Mouse (Mus musculus) megakaryocyte, embryonic 14.5 days (primary cell): ENCODE data around the gene Rnaseh2c. TPM values are rescaled to one million over a fixed set of nuclear protein-coding genes. Genes with fewer than 3 reads are reported as not detected.
A peak's percentile ranks its signal among the peaks of the same experiment; 100 is the strongest.

Experiments used
- H3K27me3 ChIP-seq: replicated peaks from 2 replicates; pipeline ENCODE3; 2012; ENCODE audit warnings: inconsistent platforms
- H3K36me3 ChIP-seq: replicated peaks from 2 replicates; pipeline ENCODE3; 2012; ENCODE audit warnings: low read length, inconsistent platforms, mixed read lengths
- H3K4me1 ChIP-seq: 2 replicates; pipeline ENCODE4 v1.6.1; 2012; ENCODE audit warnings: inconsistent platforms
- H3K4me3 ChIP-seq: replicated peaks from 2 replicates; pipeline ENCODE3; 2012; ENCODE audit warnings: moderate library complexity, mild to moderate bottlenecking, inconsistent platforms
- H3K9me3 ChIP-seq: 2 replicates; pipeline ENCODE4 v1.6.1; 2012; ENCODE audit warnings: inconsistent platforms
- FLI1 ChIP-seq: IDR thresholded peaks from 2 replicates; pipeline ENCODE4 v1.6.1; 2012; ENCODE audit warnings: low read length, inconsistent platforms, mixed read lengths
- GATA1 ChIP-seq: IDR thresholded peaks from 3 replicates; pipeline ENCODE4 v1.6.1; 2012; ENCODE audit warnings: mixed read lengths, low read length, inconsistent platforms, borderline replicate concordance
- polyA plus RNA-seq: library from polyadenylated mRNA; stranded (reverse); fragments of >175 nt; gene quantifications from 2 replicates; pipeline ENCODE4 v1.2.3, GENCODE M21; 2012; ENCODE audit warnings: low replicate concordance; ENCODE audit not compliant: insufficient read depth

Gene Rnaseh2c
- 356 and 520 TPM in 2 replicates for polyA plus RNA-seq

DNA sequence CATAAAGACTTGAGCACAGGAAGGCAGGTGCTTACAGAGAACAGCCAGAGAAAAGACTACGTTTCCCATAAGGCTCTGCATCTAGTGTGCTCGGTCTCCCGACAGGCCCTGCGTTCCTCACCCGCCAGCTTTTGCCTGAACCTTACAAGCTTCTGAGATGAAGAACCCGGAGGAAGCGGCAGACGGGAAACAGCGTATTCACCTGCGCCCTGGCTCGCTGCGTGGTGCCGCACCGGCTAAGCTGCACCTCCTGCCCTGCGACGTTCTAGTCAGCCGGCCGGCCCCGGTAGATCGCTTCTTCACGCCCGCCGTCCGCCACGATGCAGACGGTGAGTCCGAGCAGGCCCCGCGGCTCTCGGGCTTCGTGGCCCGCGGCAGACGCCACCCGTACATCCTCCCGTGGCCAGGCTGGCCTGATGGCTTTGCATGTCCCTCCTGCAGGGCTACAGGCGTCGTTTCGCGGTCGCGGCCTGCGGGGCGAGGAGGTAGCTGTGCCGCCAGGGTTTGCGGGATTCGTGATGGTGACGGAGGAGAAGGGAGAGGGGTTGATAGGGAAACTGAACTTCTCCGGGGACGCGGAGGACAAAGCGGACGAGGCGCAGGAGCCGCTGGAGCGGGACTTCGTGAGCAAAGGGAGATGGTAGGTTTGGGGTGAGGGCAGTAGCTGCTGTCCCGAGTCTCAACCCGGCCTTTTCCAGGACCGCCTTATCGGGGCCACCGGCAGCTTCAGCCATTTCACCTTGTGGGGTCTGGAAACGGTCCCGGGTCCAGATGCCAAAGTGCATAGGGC is at the start of gene Rnaseh2c:
Rnaseh2c (plus strand) TSS at position 122 of the 790 bp plus-strand sequence.
- H3K4me1 ChIP-seq = peaks cover 82% of the 10 kb centered on the region
- TF ChIP-seq GATA1 (no peak), FLI1 (no peak)
- H3K36me3 ChIP-seq = peaks cover 45% of the 10 kb centered on the region

GRCm38 (mm10) chr19:5553802-5554201 is 47.9 kb upstream of the Rnaseh2c start:
- peaks cover 19% of the 10 kb centered on the region for H3K36me3 ChIP-seq
- TF ChIP-seq GATA1 (no peak), FLI1 (no peak)
- peaks cover 29% of the 10 kb centered on the region; the same call in 1 of the 2 replicates for H3K4me1 ChIP-seq
- peaks cover 80% of the 10 kb centered on the region for H3K27me3 ChIP-seq
- no peak overlapping the region for H3K4me3 ChIP-seq
- no peaks in the 10 kb centered on the region for H3K9me3 ChIP-seq

More for the DNA sequence above, at the start of gene Rnaseh2c:
- no peaks in the 10 kb centered on the region for H3K9me3 ChIP-seq
- peaks cover 1% of the 10 kb centered on the region for H3K27me3 ChIP-seq
- H3K4me3 ChIP-seq = peak within 1 kb of the TSS; percentile 94

GRCm38 (mm10) chr19:5554212-5554611 is 47.5 kb upstream of the Rnaseh2c start:
- TF ChIP-seq GATA1 (no peak), FLI1 (no peak)
- no peaks in the 10 kb centered on the region for H3K9me3 ChIP-seq
- H3K27me3 ChIP-seq = peaks cover 81% of the 10 kb centered on the region
- peaks cover 29% of the 10 kb centered on the region; the same call in 1 of the 2 replicates for H3K4me1 ChIP-seq
- H3K36me3 ChIP-seq = peaks cover 19% of the 10 kb centered on the region
- no peak overlapping the region for H3K4me3 ChIP-seq

- H3K4me1 ChIP-seq = peaks cover 50% of the 10 kb centered on the region
- peaks cover 95% of the 10 kb centered on the region for H3K27me3 ChIP-seq
- H3K36me3 ChIP-seq = no peaks in the 10 kb centered on the region
- H3K9me3 ChIP-seq = no peaks in the 10 kb centered on the region
- no peak for TF ChIP-seq GATA1
- H3K4me3 ChIP-seq = no peak overlapping the region
These were observed 43.5 kb upstream of the Rnaseh2c start for GRCm38 (mm10) chr19:5558169-5558568.

GRCm38 (mm10) chr19:5558770-5559169 is 42.9 kb upstream of the Rnaseh2c start:
- TF ChIP-seq GATA1 (no peak), FLI1 (no peak)
- no peaks in the 10 kb centered on the region for H3K9me3 ChIP-seq
- peaks cover 95% of the 10 kb centered on the region for H3K27me3 ChIP-seq
- H3K4me1 ChIP-seq = peaks cover 50% of the 10 kb centered on the region
- no peak overlapping the region for H3K4me3 ChIP-seq
- no peaks in the 10 kb centered on the region for H3K36me3 ChIP-seq

DNA sequence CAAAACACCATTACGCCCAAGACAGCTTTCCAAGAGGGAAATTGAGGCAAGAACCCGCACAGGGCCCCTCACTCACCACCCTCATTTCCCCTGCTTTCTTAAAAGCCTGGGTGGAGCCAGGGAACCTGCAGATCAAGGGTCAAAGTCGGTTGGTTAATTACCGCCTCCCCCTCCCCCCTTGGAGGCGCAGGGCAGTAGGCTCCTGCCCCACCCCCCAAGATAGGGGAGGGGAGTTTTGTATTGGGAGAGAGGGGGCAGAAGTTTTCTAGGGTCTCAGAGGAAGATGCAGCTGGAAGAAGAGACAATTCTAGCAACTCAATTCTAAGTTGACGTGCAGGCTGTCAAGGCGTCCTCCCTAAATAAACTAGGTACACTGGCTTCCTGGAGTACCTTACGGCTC is 42.4 kb upstream of the Rnaseh2c start:
- Histone ChIP-seq H3K4me3 (no peak overlapping the region), H3K4me1 (peaks cover 52% of the 10 kb centered on the region), H3K27me3 (peaks cover 95% of the 10 kb centered on the region), H3K36me3 (no peaks in the 10 kb centered on the region), H3K9me3 (no peaks in the 10 kb centered on the region)
- TF ChIP-seq FLI1 (no peak), GATA1 (no peak)

DNA sequence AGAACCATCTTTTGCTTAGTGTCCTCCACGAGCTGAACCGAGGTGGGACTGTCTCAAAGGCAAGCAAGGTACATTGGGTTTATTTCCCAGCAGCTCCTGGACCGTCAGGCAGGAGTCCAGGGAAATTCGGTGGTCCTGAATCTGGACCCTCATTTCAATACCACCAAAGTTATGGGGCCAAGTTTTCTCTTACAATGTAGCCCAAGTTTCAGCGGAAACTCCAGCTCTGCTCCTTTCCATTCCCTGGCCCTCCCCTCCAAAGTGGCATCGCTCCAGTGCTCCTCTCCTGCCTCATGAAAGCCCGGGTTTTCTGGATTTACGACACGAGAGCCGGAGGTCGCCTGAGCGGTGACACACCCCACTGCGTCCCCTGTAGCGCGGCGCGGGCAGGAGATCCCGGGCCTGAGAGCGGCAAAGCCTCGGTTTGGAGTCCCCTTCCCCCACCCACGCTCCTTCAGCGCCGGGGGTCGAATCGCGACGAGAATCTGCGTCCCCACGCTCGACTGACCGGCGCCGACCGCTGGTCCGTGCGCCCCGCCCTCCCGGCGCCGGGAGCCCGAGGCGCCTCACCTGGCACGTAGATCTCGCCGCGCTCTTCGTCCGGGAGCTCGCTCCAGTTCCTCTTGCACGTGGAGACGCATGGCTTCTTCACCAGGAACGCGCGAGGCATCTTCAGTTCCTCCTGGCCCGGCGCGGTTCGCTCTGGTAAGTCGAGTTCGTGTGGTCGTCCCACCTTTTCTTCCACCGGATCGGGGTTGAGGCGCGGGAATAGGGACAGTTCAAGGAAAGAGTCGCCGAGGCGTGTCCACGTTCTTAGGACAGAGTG is 41.8 kb upstream of the Rnaseh2c start:
- no peak for TF ChIP-seq GATA1
- no peak for TF ChIP-seq FLI1
- Histone ChIP-seq H3K36me3 (no peaks in the 10 kb centered on the region), H3K4me1 (peaks cover 56% of the 10 kb centered on the region), H3K4me3 (peak overlapping the region; percentile 86), H3K9me3 (no peaks in the 10 kb centered on the region), H3K27me3 (peaks cover 99% of the 10 kb centered on the region)

DNA sequence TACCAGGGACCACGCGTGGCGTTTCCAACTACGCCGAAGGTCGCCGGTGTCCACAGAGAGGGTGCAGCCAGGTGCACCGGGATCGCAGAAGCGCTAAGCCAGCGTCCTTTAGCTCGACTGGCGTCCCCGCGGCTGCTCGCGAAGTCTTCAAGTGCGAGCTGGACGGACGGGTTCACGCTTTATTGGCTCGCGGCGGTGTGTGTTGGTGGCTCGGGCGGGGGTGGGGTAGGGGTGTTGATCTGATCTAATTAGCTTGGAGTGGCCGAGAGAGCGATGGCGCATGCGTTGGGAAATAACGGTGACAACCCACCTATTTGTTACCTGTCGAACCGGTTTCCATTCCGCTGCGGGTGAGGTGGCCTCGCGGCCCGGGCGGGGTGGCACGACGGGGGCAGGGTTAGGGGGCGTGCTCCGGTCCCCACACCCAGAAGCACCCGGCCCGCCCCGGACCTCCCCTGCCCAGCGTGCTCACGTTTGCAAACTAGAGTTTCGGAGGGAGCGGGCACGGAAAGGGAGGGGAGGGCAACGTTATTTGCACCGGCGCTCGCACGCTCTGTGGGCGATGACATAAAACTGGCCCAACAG is 41.1 kb upstream of the Rnaseh2c start, which contains the start of gene Ovol1:
Ovol1 (minus strand) TSS at position 190 of the 585 bp plus-strand sequence.
- Histone ChIP-seq H3K9me3 (0 out of 2 replicates have a peak, but pooled peaks cover 3% of the 10 kb centered on the region), H3K4me3 (peak within 1 kb of the TSS; percentile 86), H3K36me3 (no peaks in the 10 kb centered on the region), H3K27me3 (peaks cover 100% of the 10 kb centered on the region), H3K4me1 (peaks cover 54% of the 10 kb centered on the region)
- TF ChIP-seq FLI1 (no peak), GATA1 (no peak)

DNA sequence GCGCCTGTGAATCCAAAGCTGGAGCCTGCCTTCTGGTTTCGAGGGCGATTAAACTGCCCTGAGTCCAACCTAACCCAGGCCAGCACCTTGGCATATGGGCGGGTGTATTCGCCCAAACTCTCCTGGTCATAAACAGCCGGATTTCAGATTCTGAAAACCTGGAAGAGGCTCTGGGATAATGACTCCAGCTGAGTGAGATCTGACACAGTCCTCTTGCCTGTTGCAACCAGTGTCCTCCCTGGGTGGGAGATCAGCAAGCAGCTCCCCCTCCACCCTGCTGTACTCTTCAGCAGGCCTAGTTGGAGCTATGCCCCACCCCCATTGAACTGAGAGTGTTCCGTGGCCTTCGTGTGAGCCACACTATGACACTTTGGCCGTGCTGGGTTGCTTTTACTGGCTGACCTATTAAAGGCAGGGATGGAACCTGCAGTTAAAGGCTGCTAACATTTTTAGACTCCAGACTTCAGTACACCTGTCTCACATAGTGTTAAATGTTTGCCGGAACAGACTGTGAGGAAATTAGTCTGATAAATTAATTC is 40.4 kb upstream of the Rnaseh2c start:
- Histone ChIP-seq H3K4me1 (peaks cover 51% of the 10 kb centered on the region), H3K9me3 (0 out of 2 replicates have a peak, but pooled peaks cover 3% of the 10 kb centered on the region), H3K4me3 (no peak overlapping the region), H3K36me3 (no peaks in the 10 kb centered on the region), H3K27me3 (peaks cover 100% of the 10 kb centered on the region)
- TF ChIP-seq GATA1 (no peak), FLI1 (no peak)
